Mouse (Mus musculus) hindbrain, embryonic 15.5 days (tissue): Measurements from ENCODE around the gene Plcd1. TPM values are rescaled to one million over a fixed set of nuclear protein-coding genes. Genes with fewer than 3 reads are reported as not detected.
A peak's percentile ranks its signal among the peaks of the same experiment; 100 is the strongest.

Experiments used
- ATAC-seq: fragments of 200-750 bp; cut with Nextera tagmentation; 2 replicates; pipeline ENCODE4 v1.8.0; 2017; ENCODE audit warnings: low read depth, moderate number of reproducible peaks, moderate TSS enrichment; ENCODE audit not compliant: low FRiP score
- H3K27ac ChIP-seq: fragments of 300-500 bp; sonication (generic); replicated peaks from 2 replicates; pipeline ENCODE4 v1.5.1; 2015; ENCODE audit warnings: mild to moderate bottlenecking, inconsistent platforms
- H3K27me3 ChIP-seq: fragments of 300-500 bp; sonication (generic); 2 replicates; pipeline ENCODE4 v1.6.1; 2015; ENCODE audit warnings: control low read depth, inconsistent platforms
- H3K36me3 ChIP-seq: fragments of 300-500 bp; sonication (generic); 2 replicates; pipeline ENCODE4 v1.6.1; 2015; ENCODE audit warnings: control low read depth, inconsistent platforms
- H3K4me1 ChIP-seq: fragments of 300-500 bp; sonication (generic); replicated peaks from 2 replicates; pipeline ENCODE4 v1.6.1; 2015; ENCODE audit warnings: control low read depth, inconsistent platforms
- H3K4me2 ChIP-seq: fragments of 300-500 bp; sonication (generic); 2 replicates; pipeline ENCODE4 v1.6.1; 2015; ENCODE audit warnings: moderate library complexity, mild to moderate bottlenecking, inconsistent platforms
- H3K4me3 ChIP-seq: fragments of 300-500 bp; sonication (generic); 2 replicates; pipeline ENCODE4 v1.5.1; 2015; ENCODE audit warnings: mild to moderate bottlenecking, inconsistent platforms
- H3K9ac ChIP-seq: fragments of 300-500 bp; sonication (generic); 2 replicates; pipeline ENCODE4 v1.6.1; 2015; ENCODE audit warnings: inconsistent platforms
- H3K9me3 ChIP-seq: fragments of 300-500 bp; sonication (generic); 2 replicates; pipeline ENCODE4 v1.6.1; 2016; ENCODE audit warnings: control low read depth, inconsistent platforms
- WGBS: fragments of 180-500 bp; shearing (Covaris S2); methylation state at CpG from one replicate; pipeline ENCODE4 v1.1.7; 2015; 5-methylcytosine and 5-hydroxymethylcytosine counted together
- polyA plus RNA-seq: library from polyadenylated mRNA; unstranded; fragments of >200 nt; fragmentation: Nextera tagmentation; extraction: Ambion mirVana; gene quantifications from 2 replicates; pipeline ENCODE4 v1.2.1, GENCODE M21; 2015

Gene Plcd1
- polyA plus RNA-seq, 1 experiment from 2014 or later = 20.3 TPM

- Histone ChIP-seq H3K4me2 (0 out of 2 replicates have a peak overlapping the region, but pooled peaks have one; percentile 53), H3K9ac (no peak overlapping the region), H3K27ac (no peak overlapping the region), H3K4me3 (no peak overlapping the region), H3K9me3 (no peaks in the 10 kb centered on the region), H3K27me3 (0 out of 2 replicates have a peak, but pooled peaks cover 3% of the 10 kb centered on the region), H3K36me3 (no peaks in the 10 kb centered on the region), H3K4me1 (peaks cover 50% of the 10 kb centered on the region)
- WGBS = 83% methylated on average over 5 of the region's 5 CpGs
- no peak for ATAC-seq
These were observed 6.0 kb downstream of the Plcd1 start for GRCm38 (mm10) chr9:119087309-119087708.

GRCm38 (mm10) chr9:119086451-119086850, 6.9 kb downstream of the Plcd1 start:
- Histone ChIP-seq H3K4me2 (no peak overlapping the region), H3K9me3 (no peaks in the 10 kb centered on the region), H3K27me3 (0 out of 2 replicates have a peak, but pooled peaks cover 3% of the 10 kb centered on the region), H3K9ac (no peak overlapping the region), H3K4me3 (no peak overlapping the region), H3K36me3 (no peaks in the 10 kb centered on the region), H3K4me1 (peaks cover 50% of the 10 kb centered on the region), H3K27ac (no peak overlapping the region)
- WGBS = 17% methylated on average over 1 of the region's 1 CpGs
- no peak for ATAC-seq

GRCm38 (mm10) chr9:119083966-119084365, 9.3 kb downstream of the Plcd1 start:
- ATAC-seq = no peak
- no peak overlapping the region for H3K9ac ChIP-seq
- H3K36me3 ChIP-seq = no peaks in the 10 kb centered on the region
- peaks cover 41% of the 10 kb centered on the region for H3K4me1 ChIP-seq
- no peaks in the 10 kb centered on the region for H3K9me3 ChIP-seq
- no peak overlapping the region for H3K4me3 ChIP-seq
- no peak overlapping the region for H3K27ac ChIP-seq
- 85% methylated on average over 10 of the region's 10 CpGs for WGBS
- H3K4me2 ChIP-seq = no peak overlapping the region
- 0 out of 2 replicates have a peak, but pooled peaks cover 3% of the 10 kb centered on the region for H3K27me3 ChIP-seq

GRCm38 (mm10) chr9:119082656-119083430, 10.5 kb downstream of the Plcd1 start:
- H3K9ac ChIP-seq = no peak overlapping the region
- H3K4me1 ChIP-seq = peaks cover 32% of the 10 kb centered on the region
- H3K4me3 ChIP-seq = no peak overlapping the region
- peak overlapping the region; percentile 14; the same call in 1 of the 2 replicates for H3K27ac ChIP-seq
- no peaks in the 10 kb centered on the region for H3K36me3 ChIP-seq
- no peak overlapping the region for H3K4me2 ChIP-seq
- 0 out of 2 replicates have a peak, but pooled peaks cover 3% of the 10 kb centered on the region for H3K27me3 ChIP-seq
- no peaks in the 10 kb centered on the region for H3K9me3 ChIP-seq
- ATAC-seq = no peak
- WGBS = 71% methylated on average over 7 of the region's 7 CpGs

- ATAC-seq = peak; percentile 73
- 6% methylated on average over 8 of the region's 8 CpGs for WGBS
- H3K9ac ChIP-seq = 0 out of 2 replicates have a peak overlapping the region, but pooled peaks have one; percentile 19
These were observed 11.3 kb downstream of the Plcd1 start for GRCm38 (mm10) chr9:119082039-119082438.

GRCm38 (mm10) chr9:119080040-119080675, 13.1 kb downstream of the Plcd1 start:
- Histone ChIP-seq H3K4me3 (no peak overlapping the region), H3K4me2 (no peak overlapping the region), H3K9me3 (no peaks in the 10 kb centered on the region), H3K27ac (no peak overlapping the region), H3K36me3 (no peaks in the 10 kb centered on the region), H3K27me3 (no peaks in the 10 kb centered on the region), H3K9ac (no peak overlapping the region), H3K4me1 (peaks cover 16% of the 10 kb centered on the region)
- WGBS = 89% methylated on average over 5 of the region's 5 CpGs
- no peak for ATAC-seq

More at GRCm38 (mm10) chr9:119082039-119082438, 11.3 kb downstream of the Plcd1 start:
- Histone ChIP-seq H3K4me1 (peaks cover 23% of the 10 kb centered on the region), H3K4me2 (no peak overlapping the region), H3K9me3 (no peaks in the 10 kb centered on the region), H3K27me3 (no peaks in the 10 kb centered on the region), H3K4me3 (no peak overlapping the region), H3K36me3 (no peaks in the 10 kb centered on the region), H3K27ac (no peak overlapping the region)

GRCm38 (mm10) chr9:119075685-119076084, 17.6 kb downstream of the Plcd1 start:
- Histone ChIP-seq H3K4me2 (no peak overlapping the region), H3K9me3 (no peaks in the 10 kb centered on the region), H3K9ac (no peak overlapping the region), H3K27me3 (no peaks in the 10 kb centered on the region), H3K4me1 (no peaks in the 10 kb centered on the region), H3K4me3 (no peak overlapping the region), H3K27ac (no peak overlapping the region), H3K36me3 (peaks cover 13% of the 10 kb centered on the region; the same call in 1 of the 2 replicates)
- ATAC-seq = no peak
- 80% methylated on average over 16 of the region's 16 CpGs for WGBS

- Histone ChIP-seq H3K27me3 (no peaks in the 10 kb centered on the region), H3K4me1 (no peaks in the 10 kb centered on the region), H3K4me2 (no peak overlapping the region), H3K4me3 (no peak overlapping the region), H3K9me3 (no peaks in the 10 kb centered on the region), H3K27ac (no peak overlapping the region), H3K9ac (no peak overlapping the region), H3K36me3 (peaks cover 13% of the 10 kb centered on the region; the same call in 1 of the 2 replicates)
- ATAC-seq = no peak
- 78% methylated on average over 15 of the region's 15 CpGs for WGBS
These were observed 20.0 kb downstream of the Plcd1 start for GRCm38 (mm10) chr9:119073184-119073895.

- no peak overlapping the region for H3K4me3 ChIP-seq
- peaks cover 13% of the 10 kb centered on the region; the same call in 1 of the 2 replicates for H3K36me3 ChIP-seq
- no peak overlapping the region for H3K27ac ChIP-seq
- no peaks in the 10 kb centered on the region for H3K27me3 ChIP-seq
- no peak overlapping the region for H3K9ac ChIP-seq
- no peak overlapping the region for H3K4me2 ChIP-seq
- H3K4me1 ChIP-seq = no peaks in the 10 kb centered on the region
- 85% methylated on average over 9 of the region's 9 CpGs for WGBS
- H3K9me3 ChIP-seq = no peaks in the 10 kb centered on the region
- ATAC-seq = no peak
These were observed 21.5 kb downstream of the Plcd1 start for GRCm38 (mm10) chr9:119071786-119072185.

GRCm38 (mm10) chr9:119070173-119070825, 23.0 kb downstream of the Plcd1 start:
- Histone ChIP-seq H3K4me3 (no peak overlapping the region), H3K4me2 (no peak overlapping the region), H3K36me3 (peaks cover 13% of the 10 kb centered on the region; the same call in 1 of the 2 replicates), H3K9ac (no peak overlapping the region), H3K9me3 (no peaks in the 10 kb centered on the region), H3K27ac (no peak overlapping the region), H3K4me1 (no peaks in the 10 kb centered on the region), H3K27me3 (no peaks in the 10 kb centered on the region)
- WGBS = 85% methylated on average over 13 of the region's 13 CpGs
- ATAC-seq = no peak

GRCm38 (mm10) chr9:119068266-119068665, 25.0 kb downstream of the Plcd1 start:
- Histone ChIP-seq H3K27ac (no peak overlapping the region), H3K4me1 (no peaks in the 10 kb centered on the region), H3K9me3 (no peaks in the 10 kb centered on the region), H3K4me2 (no peak overlapping the region), H3K9ac (no peak overlapping the region), H3K27me3 (no peaks in the 10 kb centered on the region), H3K4me3 (no peak overlapping the region), H3K36me3 (peaks cover 9% of the 10 kb centered on the region; the same call in 1 of the 2 replicates)
- ATAC-seq = no peak
- 90% methylated on average over 11 of the region's 11 CpGs for WGBS
